Mouse (Mus musculus) CH12.LX (cell line): ENCODE results near the gene Cks2. TPM values are rescaled to one million over a fixed set of nuclear protein-coding genes. Genes with fewer than 3 reads are reported as not detected.
A peak's percentile ranks its signal among the peaks of the same experiment; 100 is the strongest.

Source experiments
- DNase-seq: peaks from one replicate; pipeline ENCODE4 v3.0.0-alpha.2; 2013; ENCODE audit errors: extremely low read depth
- H3K27ac ChIP-seq: 2 replicates; pipeline ENCODE4 v1.5.1; 2012; ENCODE audit warnings: low read depth, mild to moderate bottlenecking, control low read depth, moderate library complexity; ENCODE audit not compliant: insufficient read depth
- H3K27me3 ChIP-seq: replicated peaks from 2 replicates; pipeline ENCODE3; 2012; ENCODE audit warnings: inconsistent platforms
- H3K36me3 ChIP-seq, 2 experiments: replicated peaks in 1 of 2; 2 replicates each; pipeline versions ENCODE3 to v1.6.1; 2012; ENCODE audit warnings: inconsistent platforms in 1 of 2, low read length in 1 of 2, mild to moderate bottlenecking in 1 of 2, mixed read lengths in 1 of 2, moderate library complexity in 1 of 2; ENCODE audit not compliant: control insufficient read depth in 1 of 2, insufficient read depth in 1 of 2
- H3K4me1 ChIP-seq, 2 experiments: 2 replicates each; pipeline ENCODE4 v1.6.1; 2012; ENCODE audit warnings: inconsistent platforms in 1 of 2, moderate library complexity in 1 of 2; ENCODE audit not compliant: insufficient read depth in 2 of 2, control insufficient read depth in 1 of 2
- H3K4me2 ChIP-seq: 2 replicates; pipeline ENCODE4 v1.6.1; 2012; ENCODE audit warnings: low read depth, mild to moderate bottlenecking, control low read depth; ENCODE audit not compliant: poor library complexity, insufficient read depth, severe bottlenecking
- H3K4me3 ChIP-seq, 3 experiments: fragments of 150-350 bp in 1 of 3; sonication (generic) in 1 of 3; replicated peaks in 1 of 3; 2 replicates each; pipeline versions ENCODE3 to v1.5.1; 2011 to 2012; ENCODE audit warnings: low read depth in 2 of 3, low read length in 2 of 3, mild to moderate bottlenecking in 2 of 3, moderate library complexity in 2 of 3, control low read depth in 1 of 3, improper control_type of control experiment in 1 of 3, inconsistent platforms in 1 of 3, mixed read lengths in 1 of 3; ENCODE audit not compliant: poor library complexity in 1 of 3
- H3K79me2 ChIP-seq: replicated peaks from 2 replicates; pipeline ENCODE4 v1.6.1; 2012; ENCODE audit warnings: mild to moderate bottlenecking, moderate library complexity; ENCODE audit not compliant: control insufficient read depth, poor library complexity, insufficient read depth, severe bottlenecking; ENCODE audit errors: extremely low read depth
- H3K9ac ChIP-seq: 2 replicates; pipeline ENCODE4 v1.6.1; 2012; ENCODE audit warnings: low read depth, mild to moderate bottlenecking, control low read depth, moderate library complexity; ENCODE audit not compliant: insufficient read depth
- H3K9me3 ChIP-seq: replicated peaks from 2 replicates; pipeline ENCODE3; 2012; ENCODE audit warnings: low read length, inconsistent platforms, mixed read lengths
- BHLHE40 ChIP-seq: IDR thresholded peaks from 2 replicates; pipeline ENCODE4 v1.6.1; 2011; ENCODE audit warnings: mild to moderate bottlenecking, low read depth, low read length, improper control_type of control experiment
- CHD1 ChIP-seq: IDR thresholded peaks from 2 replicates; pipeline ENCODE4 v1.6.1; 2012; ENCODE audit warnings: low read depth, low read length, improper control_type of control experiment, inconsistent platforms
- CHD2 ChIP-seq: IDR thresholded peaks from 2 replicates; pipeline ENCODE4 v1.6.1; 2011; ENCODE audit warnings: low read length, improper control_type of control experiment
- EP300 ChIP-seq: IDR thresholded peaks from 2 replicates; pipeline ENCODE4 v1.6.1; 2011; ENCODE audit warnings: low read length, improper control_type of control experiment
- ETS1 ChIP-seq: conservative IDR thresholded peaks from 2 replicates; pipeline ENCODE4 v1.6.1; 2012; ENCODE audit warnings: low read depth, mild to moderate bottlenecking, inconsistent platforms, low read length, improper control_type of control experiment, moderate library complexity
- GABPA ChIP-seq: IDR thresholded peaks from 2 replicates; pipeline ENCODE4 v1.6.1; 2012; ENCODE audit warnings: low read depth, low read length, improper control_type of control experiment, inconsistent platforms; ENCODE audit not compliant: insufficient replicate concordance
- HCFC1 ChIP-seq: IDR thresholded peaks from 2 replicates; pipeline ENCODE4 v1.6.1; 2012; ENCODE audit warnings: low read depth, mild to moderate bottlenecking, inconsistent platforms, low read length, improper control_type of control experiment
- JUND ChIP-seq: conservative IDR thresholded peaks from 2 replicates; pipeline ENCODE4 v1.6.1; 2011; ENCODE audit warnings: low read depth, low read length, improper control_type of control experiment
- MAZ ChIP-seq: IDR thresholded peaks from 2 replicates; pipeline ENCODE4 v1.6.1; 2012; ENCODE audit warnings: low read depth, mild to moderate bottlenecking, inconsistent platforms, low read length, improper control_type of control experiment, moderate library complexity
- MEF2A ChIP-seq: IDR thresholded peaks from 2 replicates; pipeline ENCODE4 v1.6.1; 2014; ENCODE audit warnings: low read depth, mild to moderate bottlenecking, inconsistent platforms, low read length, improper control_type of control experiment, borderline replicate concordance
- NELFE ChIP-seq: IDR thresholded peaks from 2 replicates; pipeline ENCODE4 v1.6.1; 2011; ENCODE audit warnings: low read depth, low read length, improper control_type of control experiment
- NRF1 ChIP-seq: IDR thresholded peaks from 2 replicates; pipeline ENCODE4 v1.6.1; 2014; ENCODE audit warnings: low read depth, mild to moderate bottlenecking, inconsistent platforms, low read length, improper control_type of control experiment, moderate library complexity
- PAX5 ChIP-seq: IDR thresholded peaks from 2 replicates; pipeline ENCODE4 v1.6.1; 2012; ENCODE audit warnings: low read length, inconsistent platforms, mixed read lengths
- POLR2AphosphoS2 ChIP-seq: IDR thresholded peaks from 2 replicates; pipeline ENCODE4 v1.6.1; 2011; ENCODE audit warnings: low read depth, low read length, improper control_type of control experiment
- RAD21 ChIP-seq: IDR thresholded peaks from 2 replicates; pipeline ENCODE4 v1.6.1; 2011; ENCODE audit warnings: low read depth, mild to moderate bottlenecking, low read length, improper control_type of control experiment, moderate library complexity
- RCOR1 ChIP-seq: conservative IDR thresholded peaks from 2 replicates; pipeline ENCODE4 v1.6.1; 2012; ENCODE audit warnings: low read depth, mild to moderate bottlenecking, inconsistent platforms, low read length, improper control_type of control experiment
- TBP ChIP-seq: conservative IDR thresholded peaks from 2 replicates; pipeline ENCODE4 v1.6.1; 2011; ENCODE audit warnings: low read depth, low read length, improper control_type of control experiment
- TCF12 ChIP-seq: IDR thresholded peaks from 2 replicates; pipeline ENCODE4 v1.6.1; 2014; ENCODE audit warnings: low read depth, mild to moderate bottlenecking, inconsistent platforms, low read length, improper control_type of control experiment
- UBTF ChIP-seq: IDR thresholded peaks from 2 replicates; pipeline ENCODE4 v1.6.1; 2012; ENCODE audit warnings: low read depth, mild to moderate bottlenecking, inconsistent platforms, low read length, improper control_type of control experiment, moderate library complexity
- USF2 ChIP-seq: conservative IDR thresholded peaks from 2 replicates; pipeline ENCODE4 v1.6.1; 2011; ENCODE audit warnings: low read depth, low read length, improper control_type of control experiment
- ZC3H11A ChIP-seq: IDR thresholded peaks from 2 replicates; pipeline ENCODE4 v1.6.1; 2012; ENCODE audit warnings: low read depth, mild to moderate bottlenecking, inconsistent platforms, low read length, improper control_type of control experiment
- ZKSCAN1 ChIP-seq: IDR thresholded peaks from 2 replicates; pipeline ENCODE4 v1.6.1; 2012; ENCODE audit warnings: low read depth, inconsistent platforms, low read length, improper control_type of control experiment, borderline replicate concordance
- dilution Hi-C: fragments of 300-500 bp; cut with MboI; formaldehyde crosslinking; loops from 2 replicates; pipeline ENCODE4 v1.14.3; 2020; ENCODE audit warnings: low sequenced_read_pairs; ENCODE audit not compliant: extremely low pct_unique_long_range_greater_than_20kb, extremely low pct_ligation_motif_present
- in situ Hi-C: fragments of 300-500 bp; cut with MboI; formaldehyde crosslinking; loops from 3 replicates; pipeline ENCODE4 v1.14.3; 2019; ENCODE audit warnings: low sequenced_read_pairs, low pct_ligation_motif_present, low pct_unique_long_range_greater_than_20kb, mixed read lengths
- polyA plus RNA-seq: library from polyadenylated mRNA; unstranded; fragments of >175 nt; gene quantifications from 2 replicates; pipeline ENCODE4 v1.2.1, GENCODE M21; 2012; ENCODE audit warnings: low read depth; ENCODE audit not compliant: insufficient read length
- total RNA-seq, 2 experiments: library from RNA; depleted of rRNA; stranded (reverse); fragments of 300-350 nt in 1 of 2; fragments of >200 nt in 1 of 2; gene quantifications; 2 replicates each; pipeline ENCODE4 v1.2.3; 2012 to 2014

Gene Cks2
- total and polyA plus RNA-seq, 3 experiments: 142 to 465 (median 143) TPM

- in situ Hi-C loops: loop anchor here (10.0 kb wide), 1 partner anchor 674 kb away; no protein-coding TSS in a partner anchor
- Histone ChIP-seq H3K27me3 (no peaks in the 10 kb centered on the region), H3K9ac (no peak overlapping the region), H3K27ac (no peak overlapping the region), H3K79me2 (no peaks in the 10 kb centered on the region), H3K4me2 (no peak overlapping the region)
- no peak for DNase-seq
- TF ChIP-seq MEF2A (no peak), TCF12 (no peak), ZKSCAN1 (no peak)
- TF ChIP-seq, all 38 proteins: peak for 0
- Histone ChIP-seq H3K4me1 (peaks cover 3 to 9% of the 10 kb centered on the region in 2 experiments; a peak in 2 of 4 replicates), H3K9me3 (no peaks in the 10 kb centered on the region), H3K36me3 (no peaks in the 10 kb centered on the region), H3K4me3 (no peak overlapping the region)
- dilution Hi-C loops: no loop called here
Observed at GRCm38 (mm10) chr13:51628273-51628848, 16.7 kb upstream of the Cks2 start.

GRCm38 (mm10) chr13:51631354-51631992 lies 13.6 kb upstream of the Cks2 start:
- Histone ChIP-seq H3K79me2 (no peaks in the 10 kb centered on the region), H3K36me3 (no peaks in the 10 kb centered on the region), H3K4me3 (no peak overlapping the region), H3K9ac (no peak overlapping the region), H3K4me2 (no peak overlapping the region), H3K9me3 (peaks cover 2% of the 10 kb centered on the region), H3K4me1 (peaks cover 3 to 9% of the 10 kb centered on the region in 2 experiments; a peak in 2 of 4 replicates), H3K27me3 (no peaks in the 10 kb centered on the region), H3K27ac (no peak overlapping the region)
- peak; percentile 59 for DNase-seq
- TF ChIP-seq GABPA (no peak), TCF12 (peak; percentile 53; the same call in 1 of the 2 replicates), MAZ (no peak), NELFE (no peak), EP300 (peak; percentile 63)
- in situ Hi-C loops (no loop called here), dilution Hi-C loops (no loop called here)

- Histone ChIP-seq H3K36me3 (no peaks in the 10 kb centered on the region), H3K4me3 (no peak overlapping the region), H3K27me3 (no peaks in the 10 kb centered on the region), H3K9ac (no peak overlapping the region), H3K4me2 (no peak overlapping the region), H3K9me3 (peaks cover 2% of the 10 kb centered on the region), H3K27ac (no peak overlapping the region), H3K4me1 (peaks cover 3 to 9% of the 10 kb centered on the region in 2 experiments; a peak in 2 of 4 replicates), H3K79me2 (no peaks in the 10 kb centered on the region)
- in situ Hi-C loops (no loop called here), dilution Hi-C loops (no loop called here)
- DNase-seq: no peak
- TF ChIP-seq EP300 (no peak), ETS1 (no peak), PAX5 (no peak), TBP (no peak), NRF1 (no peak), CHD1 (no peak), ZC3H11A (no peak), HCFC1 (no peak), BHLHE40 (no peak), USF2 (no peak), RAD21 (no peak), JUND (no peak), TCF12 (no peak), GABPA (no peak), UBTF (no peak), POLR2AphosphoS2 (no peak), CHD2 (no peak), MEF2A (no peak), RCOR1 (no peak)
Observed at GRCm38 (mm10) chr13:51632560-51633218, 12.3 kb upstream of the Cks2 start.
